ENCODE assay signal across 9 mouse cellular contexts in the genomic region with DNA sequence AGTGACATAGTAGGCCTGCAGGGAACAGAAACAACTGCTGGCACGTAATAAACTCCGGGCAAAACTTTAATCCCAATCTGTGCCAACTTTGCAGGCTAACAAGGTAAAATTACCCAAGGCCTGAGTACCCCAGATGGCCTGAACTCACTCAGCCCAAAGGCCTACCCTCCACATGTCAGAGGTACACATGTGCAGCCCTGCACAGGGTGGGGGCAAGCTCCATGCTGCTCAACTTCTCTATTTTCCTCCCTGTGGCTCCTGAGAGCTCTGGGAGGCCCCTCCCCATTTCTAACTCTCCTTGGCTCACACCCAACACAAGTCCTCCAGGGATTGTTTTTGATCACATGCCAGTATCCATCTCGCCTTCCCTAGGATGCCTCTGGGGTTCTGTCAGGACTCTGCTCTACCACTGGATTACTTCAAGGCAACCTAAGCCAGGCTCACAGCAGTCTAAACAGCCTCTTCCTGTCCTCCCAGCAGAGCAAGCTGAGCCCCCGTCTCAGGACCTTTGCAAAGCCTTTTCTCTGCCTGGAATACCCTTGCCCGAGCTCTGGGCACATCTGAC. TPM values are rescaled to one million over a fixed set of nuclear protein-coding genes. Genes with fewer than 3 reads are reported as not detected.
DNase-seq lines count a peak whose midpoint lies in the region; ATAC-seq lines count a peak whose summit lies in the region.
"Had no signal": no experiment of that assay in that cellular context is flagged by ENCODE, and none has a peak within 500 bp of the region (broad histone marks: within the 10 kb centered on the region; RNA-seq: fewer than 3 reads in every experiment).

No protein-coding gene starts in this region.

- peak; percentile 76 for ATAC-seq in lung, embryonic 16.5 days (ENCODE audit: low read depth)
- ATAC-seq in hindbrain, embryonic 13.5 days (ENCODE audit: low FRiP score) = 0 out of 2 replicates have a peak, but pooled peaks have one; percentile 27
- ATAC-seq in stomach, embryonic 14.5 days (ENCODE audit: insufficient number of reproducible peaks, insufficient read depth, low FRiP score, low read depth) = peak; percentile 73; the same call in 1 of the 2 replicates
- no peak for ATAC-seq in frontal cortex, adult (ENCODE audit: low TSS enrichment)

- H3K4me3 ChIP-seq in heart, embryonic 10.5 days = peak overlapping the region; percentile 27
- no peak overlapping the region for H3K4me3 ChIP-seq in lung, embryonic 16.5 days (ENCODE audit: low read length)
- no peak overlapping the region for H3K4me3 ChIP-seq in hindbrain, embryonic 13.5 days
- H3K4me3 ChIP-seq in stomach, embryonic 14.5 days (ENCODE audit: low read depth, low read length) = no peak overlapping the region
- H3K4me3 ChIP-seq: erythroblast, embryonic 14.5 days had no signal

- WGBS in heart, embryonic 10.5 days = 47% methylated on average over 5 of the region's 5 CpGs
- whole genome bisulfite sequencing in lung, embryonic 16.5 days = 35% methylated on average over 5 of the region's 5 CpGs
- WGBS in hindbrain, embryonic 13.5 days = 45% methylated on average over 5 of the region's 5 CpGs
- WGBS in stomach, embryonic 14.5 days = 38% methylated on average over 5 of the region's 5 CpGs

- peaks cover 76% of the 10 kb centered on the region for H3K27me3 ChIP-seq in heart, embryonic 10.5 days (ENCODE audit: insufficient read depth, poor library complexity, severe bottlenecking)
- no peaks in the 10 kb centered on the region; the same call in 1 of the 2 replicates for H3K27me3 ChIP-seq in lung, embryonic 16.5 days (ENCODE audit: control insufficient read depth, insufficient read depth, low read depth, low read length)
- peaks cover 16% of the 10 kb centered on the region for H3K27me3 ChIP-seq in hindbrain, embryonic 13.5 days
- no peaks in the 10 kb centered on the region for H3K27me3 ChIP-seq in stomach, embryonic 14.5 days (ENCODE audit: control insufficient read depth, insufficient read depth, low read length)

- H3K4me1 ChIP-seq in heart, embryonic 10.5 days = peaks cover 59% of the 10 kb centered on the region
- peaks cover 51% of the 10 kb centered on the region for H3K4me1 ChIP-seq in lung, embryonic 16.5 days (replicated peaks; ENCODE audit: control insufficient read depth, insufficient read depth, low read length)
- H3K4me1 ChIP-seq in hindbrain, embryonic 13.5 days (replicated peaks) = peaks cover 99% of the 10 kb centered on the region
- H3K4me1 ChIP-seq in stomach, embryonic 14.5 days (ENCODE audit: control insufficient read depth, insufficient read depth, low read length) = peaks cover 70% of the 10 kb centered on the region

- 0 out of 2 replicates have a peak overlapping the region, but pooled peaks have one; percentile 36 for H3K27ac ChIP-seq in heart, embryonic 10.5 days
- H3K27ac ChIP-seq in lung, embryonic 16.5 days (ENCODE audit: low read length) = peak overlapping the region; percentile 20
- H3K27ac ChIP-seq in hindbrain, embryonic 13.5 days = peak overlapping the region; percentile 85
- peak overlapping the region; percentile 97 for H3K27ac ChIP-seq in stomach, embryonic 14.5 days (ENCODE audit: low read length)

- no peak overlapping the region for H3K9ac ChIP-seq in lung, embryonic 16.5 days (ENCODE audit: low read length)
- 0 out of 2 replicates have a peak overlapping the region, but pooled peaks have one; percentile 30 for H3K9ac ChIP-seq in hindbrain, embryonic 13.5 days
- no peak overlapping the region for H3K9ac ChIP-seq in stomach, embryonic 14.5 days (replicated peaks; ENCODE audit: low read depth, low read length)

- no peak for DNase-seq in heart, embryonic 10.5 days (ENCODE audit: low spot score)
- DNase-seq in heart, postnatal 14 days = no peak
- DNase-seq in lung, adult 18-20 months = no peak
- no peak for DNase-seq in gastrocnemius, adult 8-10 months (ENCODE audit: low spot score in 2 of 2)

- H3K4me2 ChIP-seq in lung, embryonic 16.5 days (ENCODE audit: low read depth, low read length) = no peak overlapping the region
- peak overlapping the region; percentile 25 for H3K4me2 ChIP-seq in hindbrain, embryonic 13.5 days
- peak overlapping the region; percentile 31 for H3K4me2 ChIP-seq in stomach, embryonic 14.5 days (replicated peaks; ENCODE audit: low read depth, low read length)

- H3K9me3 ChIP-seq in heart, embryonic 10.5 days = no peaks in the 10 kb centered on the region
- no peaks in the 10 kb centered on the region for H3K9me3 ChIP-seq in lung, embryonic 16.5 days (ENCODE audit: control insufficient read depth, low read length)
- no peaks in the 10 kb centered on the region for H3K9me3 ChIP-seq in hindbrain, embryonic 13.5 days
- no peaks in the 10 kb centered on the region for H3K9me3 ChIP-seq in stomach, embryonic 14.5 days (ENCODE audit: control insufficient read depth, low read depth, low read length)

- intact Hi-C loops in heart, postnatal 14 days (cut with DNase I) = no loop called here

- peaks cover 3% of the 10 kb centered on the region; the same call in 1 of the 2 replicates for H3K36me3 ChIP-seq in heart, embryonic 10.5 days
- no peaks in the 10 kb centered on the region for H3K36me3 ChIP-seq in lung, embryonic 16.5 days (ENCODE audit: control insufficient read depth, insufficient read depth, low read length)
- no peaks in the 10 kb centered on the region for H3K36me3 ChIP-seq in hindbrain, embryonic 13.5 days
- no peaks in the 10 kb centered on the region for H3K36me3 ChIP-seq in stomach, embryonic 14.5 days (ENCODE audit: control insufficient read depth, insufficient read depth, low read length)

RNA-seq across cellular contexts. Expression of a gene that starts 50.2 kb away (rescaled TPM):
- 4.0 and 6.0 TPM in 2 replicates for polyA plus RNA-seq in heart, embryonic 10.5 days (2016; fragmentation: Nextera tagmentation; extraction: Ambion mirVana)
- 10 to 100 TPM; 49.9 to 59.1 TPM for total RNA-seq in heart, postnatal 14 days (2021)
- polyA plus RNA-seq in lung, embryonic 16.5 days (2015; fragmentation: Nextera tagmentation; extraction: Ambion mirVana) = 7.2 and 7.3 TPM in 2 replicates
- 11.8 and 12.6 TPM in 2 replicates for polyA plus RNA-seq in hindbrain, embryonic 13.5 days (2015; fragmentation: Nextera tagmentation; extraction: Ambion mirVana)
- polyA plus RNA-seq in stomach, embryonic 14.5 days (2014; fragmentation: Nextera tagmentation; extraction: Ambion mirVana) = 15.0 and 15.5 TPM in 2 replicates
- 10 to 100 TPM; 28.0 to 36.3 (median 32.1) TPM for total RNA-seq in gastrocnemius, adult 8-10 months (2022)

Comparison
In these comparisons a context has a peak if more than half of its experiments do, and no peak if none do; other contexts are left out.
1. H3K27ac ChIP-seq: peak in every context shown above with its lines; median percentile 97 in stomach, embryonic 14.5 days; 85 in hindbrain, embryonic 13.5 days; 36 in heart, embryonic 10.5 days; 20 in lung, embryonic 16.5 days.